Mouse (Mus musculus) liver, embryonic 12.5 days (tissue): ENCODE results near the gene 1700102P08Rik. TPM values are rescaled to one million over a fixed set of nuclear protein-coding genes. Genes with fewer than 3 reads are reported as not detected.

Experiments used
- ATAC-seq: fragments of 200-750 bp; cut with Nextera tagmentation; 2 replicates; pipeline ENCODE4 v1.8.0; 2017; ENCODE audit warnings: moderate number of reproducible peaks, mild to moderate bottlenecking, moderate library complexity
- H3K27ac ChIP-seq: fragments of 300-500 bp; sonication (generic); 2 replicates; pipeline ENCODE4 v1.5.1; 2016; ENCODE audit warnings: mild to moderate bottlenecking
- H3K27me3 ChIP-seq: fragments of 300-500 bp; sonication (generic); replicated peaks from 2 replicates; pipeline ENCODE4 v1.6.1; 2016; ENCODE audit warnings: mild to moderate bottlenecking, moderate library complexity
- H3K36me3 ChIP-seq: fragments of 300-500 bp; sonication (generic); 2 replicates; pipeline ENCODE4 v1.6.1; 2016; ENCODE audit warnings: mild to moderate bottlenecking, moderate library complexity
- H3K4me1 ChIP-seq: fragments of 300-500 bp; sonication (generic); 2 replicates; pipeline ENCODE4 v1.6.1; 2016
- H3K4me2 ChIP-seq: fragments of 300-500 bp; sonication (generic); 2 replicates; pipeline ENCODE4 v1.6.1; 2016; ENCODE audit warnings: mild to moderate bottlenecking, moderate library complexity
- H3K4me3 ChIP-seq: fragments of 300-500 bp; sonication (generic); 2 replicates; pipeline ENCODE4 v1.5.1; 2016; ENCODE audit warnings: mild to moderate bottlenecking, moderate library complexity
- H3K9ac ChIP-seq: fragments of 300-500 bp; sonication (generic); 2 replicates; pipeline ENCODE4 v1.6.1; 2016; ENCODE audit warnings: mild to moderate bottlenecking, moderate library complexity
- H3K9me3 ChIP-seq: fragments of 300-500 bp; sonication (generic); replicated peaks from 2 replicates; pipeline ENCODE4 v1.6.1; 2016; ENCODE audit warnings: mild to moderate bottlenecking, moderate library complexity
- WGBS: fragments of 180-500 bp; shearing (Covaris S2); methylation state at CpG from one replicate; pipeline ENCODE4 v1.1.7; 2016; ENCODE audit not compliant: insufficient replicate concordance; 5-methylcytosine and 5-hydroxymethylcytosine counted together
- polyA plus RNA-seq: library from polyadenylated mRNA; unstranded; fragments of >200 nt; fragmentation: Nextera tagmentation; extraction: Ambion mirVana; gene quantifications from 2 replicates; pipeline ENCODE4 v1.2.1, GENCODE M21; 2016

1700102P08Rik gene
- polyA plus RNA-seq, 1 experiment from 2014 or later: 0.32 TPM

DNA sequence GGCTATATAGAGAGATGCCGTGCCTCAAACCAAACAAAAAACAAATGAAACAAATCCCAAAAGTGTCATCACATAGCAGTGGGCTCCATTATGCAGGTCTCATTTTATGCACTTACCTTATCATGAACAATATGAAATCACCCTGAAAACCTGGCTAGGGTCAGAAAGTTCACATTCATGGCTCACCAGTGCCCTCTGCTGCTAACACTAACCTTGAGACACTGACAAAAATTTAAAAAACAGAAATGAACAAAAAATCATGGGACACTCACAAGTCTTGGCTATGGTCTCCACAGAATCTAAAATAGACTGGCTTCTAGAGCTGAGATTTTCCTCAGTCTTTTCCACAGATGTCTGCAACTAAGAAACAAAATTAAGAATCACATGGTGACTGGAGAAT is 19.6 kb downstream of the 1700102P08Rik start:
- 67% methylated on average over 1 of the region's 1 CpGs for WGBS
- ATAC-seq: no peak

DNA sequence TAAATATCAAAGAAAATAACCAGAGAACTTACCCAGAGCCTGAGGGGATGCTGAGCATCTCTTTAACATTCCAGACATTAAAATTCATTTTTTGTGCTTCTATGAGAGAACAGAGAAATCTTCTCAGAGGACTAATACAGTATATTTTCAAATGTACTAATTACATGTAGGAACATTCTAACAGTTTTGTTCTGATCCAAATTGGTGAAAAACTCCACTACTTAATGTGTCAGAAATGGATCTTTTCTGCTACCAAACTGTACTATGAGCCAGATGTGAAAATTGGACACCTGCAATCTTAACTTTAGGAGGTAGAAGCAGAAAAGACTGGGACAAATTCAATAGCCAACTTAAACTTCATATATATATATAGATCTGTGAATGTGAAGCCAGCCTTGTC is 35.8 kb downstream of the 1700102P08Rik start, which contains the start of gene Ccdc36:
Gene Ccdc36 (minus strand): TSS at position 101 of the 400 bp plus-strand sequence.
- H3K27me3 ChIP-seq: 0 out of 2 replicates have a peak, but pooled peaks cover 3% of the 10 kb centered on the region
- H3K9me3 ChIP-seq: no peaks in the 10 kb centered on the region
- no peak within 1 kb of the TSS for H3K4me2 ChIP-seq
- no peak within 1 kb of the TSS for H3K9ac ChIP-seq
- H3K27ac ChIP-seq: no peak within 1 kb of the TSS
- no peak within 1 kb of the TSS for H3K4me3 ChIP-seq
- no peaks in the 10 kb centered on the region for H3K36me3 ChIP-seq
- peaks cover 7% of the 10 kb centered on the region for H3K4me1 ChIP-seq
- ATAC-seq: no peak

More for the DNA sequence above, 19.6 kb downstream of the 1700102P08Rik start:
- H3K4me1 ChIP-seq: no peaks in the 10 kb centered on the region
- no peaks in the 10 kb centered on the region for H3K27me3 ChIP-seq
- H3K4me2 ChIP-seq: no peak overlapping the region
- no peaks in the 10 kb centered on the region for H3K36me3 ChIP-seq
- H3K9me3 ChIP-seq: no peaks in the 10 kb centered on the region
- no peak overlapping the region for H3K9ac ChIP-seq
- no peak overlapping the region for H3K27ac ChIP-seq
- H3K4me3 ChIP-seq: no peak overlapping the region

DNA sequence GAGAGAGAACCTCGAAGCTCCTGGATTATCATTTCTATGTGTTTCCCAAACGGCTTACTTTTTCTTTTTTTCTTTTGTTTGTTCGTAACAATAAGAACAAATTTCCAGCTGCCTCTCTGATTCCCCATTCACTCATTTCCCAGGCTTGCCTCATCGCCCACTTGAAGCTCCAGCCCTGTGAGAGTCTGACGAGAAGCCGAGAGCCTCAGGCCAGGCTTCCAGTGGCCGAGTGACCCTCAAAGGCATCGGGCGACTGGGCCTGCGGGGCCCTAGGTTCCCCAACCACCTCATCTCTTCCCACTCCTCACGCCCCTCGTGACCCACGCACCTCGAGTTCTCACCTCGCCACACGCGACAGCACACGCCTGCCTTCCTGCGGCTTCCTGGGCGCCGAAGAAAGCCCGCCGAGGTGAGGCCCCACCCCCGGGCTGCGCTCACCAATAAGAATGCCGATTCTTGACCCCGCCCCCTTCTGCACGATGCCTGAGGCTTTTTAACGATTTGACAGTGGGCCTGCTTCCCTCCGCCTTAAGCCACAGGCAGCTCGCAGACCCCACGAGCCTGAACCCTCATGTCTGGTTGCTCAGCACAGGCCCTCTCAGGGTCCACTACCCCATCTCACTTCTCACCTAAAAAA is 38.9 kb downstream of the 1700102P08Rik start:
- Histone ChIP-seq H3K4me2 (peak overlapping the region; percentile 58), H3K4me1 (peaks cover 7% of the 10 kb centered on the region), H3K27me3 (peaks cover 3% of the 10 kb centered on the region; the same call in 1 of the 2 replicates), H3K9me3 (no peaks in the 10 kb centered on the region), H3K4me3 (peak overlapping the region; percentile 14; the same call in 1 of the 2 replicates), H3K36me3 (no peaks in the 10 kb centered on the region), H3K27ac (no peak overlapping the region), H3K9ac (peak overlapping the region; percentile 44; the same call in 1 of the 2 replicates)
- WGBS: 44% methylated on average over 32 of the region's 32 CpGs
- peak; percentile 68 for ATAC-seq

DNA sequence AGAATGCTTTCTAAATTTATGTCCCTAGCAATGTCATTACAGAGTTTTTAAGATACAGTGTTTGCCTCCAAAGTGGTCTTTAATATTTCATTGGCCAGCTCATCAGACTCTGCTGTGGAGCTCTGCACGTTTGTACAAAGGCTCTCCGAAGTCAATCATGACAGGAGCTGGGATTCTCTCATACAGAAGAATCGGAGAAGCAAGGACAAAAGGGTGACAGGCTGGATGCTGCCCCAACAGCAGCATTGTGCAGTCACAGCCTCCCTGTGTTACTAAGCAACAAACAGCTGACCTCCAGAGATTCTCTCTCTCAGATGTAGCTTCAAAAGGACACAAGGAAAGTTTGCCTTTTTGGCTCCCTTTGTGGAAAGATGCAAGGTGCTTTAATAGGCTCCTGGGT is 43.6 kb downstream of the 1700102P08Rik start, which contains the start of gene BC048562:
Gene BC048562 (plus strand): TSS at position 301 of the 400 bp plus-strand sequence.
- Histone ChIP-seq H3K4me1 (peaks cover 7% of the 10 kb centered on the region), H3K4me2 (no peak within 1 kb of the TSS), H3K4me3 (no peak within 1 kb of the TSS), H3K9me3 (no peaks in the 10 kb centered on the region), H3K27me3 (peaks cover 5% of the 10 kb centered on the region; the same call in 1 of the 2 replicates), H3K36me3 (no peaks in the 10 kb centered on the region), H3K9ac (no peak within 1 kb of the TSS), H3K27ac (no peak within 1 kb of the TSS)
- ATAC-seq: no peak
- 66% methylated on average over 3 of the region's 3 CpGs for WGBS

DNA sequence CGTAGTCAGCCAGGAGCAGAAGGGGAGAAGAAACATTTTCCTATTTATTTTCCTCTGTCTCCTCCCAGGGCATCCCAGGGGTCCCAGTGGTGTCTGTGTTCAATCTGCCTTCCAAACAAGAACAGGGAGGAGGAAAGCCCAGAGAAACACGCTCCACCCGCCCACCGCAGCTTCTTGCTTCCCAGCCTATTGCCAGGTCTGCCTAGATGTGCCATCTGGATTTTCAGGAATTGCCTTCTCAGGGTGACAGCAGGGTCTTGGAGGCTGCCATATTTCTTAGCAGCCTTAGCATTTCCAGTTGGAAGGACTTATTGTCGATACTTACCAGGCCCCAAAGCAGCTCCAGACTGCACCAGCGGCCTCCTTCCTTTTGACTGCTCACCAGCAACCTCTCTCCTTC is 46.6 kb downstream of the 1700102P08Rik start:
- Histone ChIP-seq H3K36me3 (no peaks in the 10 kb centered on the region), H3K9ac (no peak overlapping the region), H3K4me2 (no peak overlapping the region), H3K9me3 (no peaks in the 10 kb centered on the region), H3K27me3 (peaks cover 8% of the 10 kb centered on the region; the same call in 1 of the 2 replicates), H3K4me1 (no peaks in the 10 kb centered on the region), H3K4me3 (no peak overlapping the region), H3K27ac (no peak overlapping the region)
- ATAC-seq: no peak
- 68% methylated on average over 6 of the region's 6 CpGs for WGBS

DNA sequence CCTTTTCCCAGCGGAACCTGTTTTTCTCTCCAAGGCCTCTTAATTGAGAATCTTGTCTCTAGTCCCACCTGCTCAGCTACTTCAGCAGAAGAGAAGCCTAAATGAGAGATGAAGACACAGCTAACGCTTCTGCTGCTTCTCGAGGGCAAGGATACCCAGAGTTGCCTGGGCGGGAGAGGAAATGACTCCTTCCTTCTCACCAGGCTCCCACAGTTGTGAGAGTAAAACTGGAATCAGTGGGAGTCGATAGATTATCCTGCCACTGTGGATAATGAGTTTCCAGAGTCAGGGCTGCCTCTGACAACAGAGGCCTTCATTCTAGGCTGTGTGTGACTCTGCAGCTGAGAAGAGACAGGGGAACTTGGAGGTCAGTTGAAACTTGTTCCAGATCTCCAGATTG is 47.9 kb downstream of the 1700102P08Rik start:
- WGBS: 60% methylated on average over 5 of the region's 5 CpGs

DNA sequence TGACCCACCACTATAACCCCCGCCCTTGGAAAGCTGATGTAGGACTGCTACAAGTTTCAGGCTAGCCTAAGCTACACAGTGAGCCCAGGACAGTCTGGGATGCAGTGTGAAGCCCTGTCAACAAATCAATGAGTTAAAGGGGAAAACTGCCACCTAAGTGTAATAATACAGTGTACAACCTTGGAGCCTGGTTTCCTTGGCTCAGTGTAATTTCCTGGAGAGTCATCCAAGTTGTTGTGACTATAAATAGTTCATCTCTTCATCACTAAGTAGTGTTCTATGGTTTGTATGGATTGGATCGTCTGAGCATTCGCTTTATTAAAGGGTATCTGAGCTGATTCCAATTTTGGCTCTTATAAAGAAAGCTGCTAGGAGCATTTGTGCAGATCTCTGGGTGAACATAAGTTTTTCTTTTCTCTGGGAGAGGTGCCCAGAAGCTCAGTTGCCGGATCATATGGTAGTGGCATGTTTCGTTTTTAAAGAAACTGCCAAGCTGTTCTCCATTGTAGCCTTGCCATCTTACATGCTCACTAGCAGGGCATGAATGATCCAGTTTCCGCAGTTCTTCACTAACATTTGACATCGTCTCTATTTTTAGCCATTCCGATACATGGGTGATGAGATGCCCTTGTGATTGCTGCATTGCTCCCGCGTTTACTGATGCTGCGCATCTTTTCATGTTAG is 48.8 kb downstream of the 1700102P08Rik start:
- no peaks in the 10 kb centered on the region for H3K36me3 ChIP-seq
- H3K27ac ChIP-seq: no peak overlapping the region
- H3K4me2 ChIP-seq: no peak overlapping the region
- no peak overlapping the region for H3K9ac ChIP-seq
- 79% methylated on average over 11 of the region's 11 CpGs for WGBS
- H3K9me3 ChIP-seq: no peaks in the 10 kb centered on the region
- no peak overlapping the region for H3K4me3 ChIP-seq
- no peaks in the 10 kb centered on the region for H3K4me1 ChIP-seq
- ATAC-seq: no peak
- peaks cover 15% of the 10 kb centered on the region; the same call in 1 of the 2 replicates for H3K27me3 ChIP-seq

More for the DNA sequence above, 47.9 kb downstream of the 1700102P08Rik start:
- H3K4me2 ChIP-seq: no peak overlapping the region
- no peaks in the 10 kb centered on the region for H3K36me3 ChIP-seq
- no peaks in the 10 kb centered on the region for H3K4me1 ChIP-seq
- ATAC-seq: no peak
- no peak overlapping the region for H3K27ac ChIP-seq
- no peaks in the 10 kb centered on the region for H3K9me3 ChIP-seq
- peaks cover 13% of the 10 kb centered on the region; the same call in 1 of the 2 replicates for H3K27me3 ChIP-seq
- H3K9ac ChIP-seq: no peak overlapping the region
- no peak overlapping the region for H3K4me3 ChIP-seq

DNA sequence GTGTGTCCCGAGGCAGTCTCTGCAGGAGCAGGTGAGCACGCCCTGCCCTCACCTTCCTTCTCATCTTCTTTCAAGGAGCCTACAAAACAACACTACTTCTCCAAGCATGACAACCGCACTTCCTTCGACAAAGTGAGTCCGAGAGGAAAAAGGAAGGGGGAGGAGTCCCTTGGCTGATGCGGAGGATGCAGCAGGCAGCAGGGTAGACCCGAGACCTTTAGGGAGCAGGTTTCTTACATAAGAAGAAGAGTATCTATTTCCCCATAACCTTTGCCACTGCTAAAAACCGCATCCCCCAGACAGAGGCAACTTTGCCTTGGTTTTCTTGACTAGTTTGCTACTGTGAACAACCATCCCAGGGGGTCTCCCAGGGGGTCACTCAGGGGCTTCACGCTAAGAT is 52.5 kb downstream of the 1700102P08Rik start:
- Histone ChIP-seq H3K4me2 (no peak overlapping the region), H3K36me3 (peaks cover 17% of the 10 kb centered on the region), H3K9ac (no peak overlapping the region), H3K9me3 (no peaks in the 10 kb centered on the region), H3K4me1 (peaks cover 9% of the 10 kb centered on the region), H3K27me3 (peaks cover 10% of the 10 kb centered on the region; the same call in 1 of the 2 replicates), H3K27ac (no peak overlapping the region), H3K4me3 (no peak overlapping the region)
- 32% methylated on average over 9 of the region's 9 CpGs for WGBS
- ATAC-seq: no peak

DNA sequence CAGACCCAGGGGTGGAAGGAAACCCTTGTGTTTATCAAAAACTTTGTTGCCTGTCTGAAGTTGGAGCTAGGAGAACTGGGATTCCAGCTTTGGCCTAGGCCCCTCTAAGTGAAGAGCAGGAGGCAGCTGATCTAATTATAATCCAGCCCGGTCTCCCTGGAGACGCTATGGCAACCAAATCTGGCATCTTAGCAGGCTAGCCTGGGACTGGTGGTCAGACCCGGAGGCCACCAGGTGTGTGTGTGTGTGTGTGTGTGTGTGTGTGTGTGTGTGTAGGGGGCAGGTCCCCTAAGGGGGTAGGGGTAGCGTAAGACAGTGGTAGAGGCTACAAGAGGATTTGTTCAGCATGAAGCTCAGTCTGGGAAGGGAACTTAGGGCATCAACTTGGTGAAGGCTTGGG is 57.3 kb downstream of the 1700102P08Rik start:
- H3K36me3 ChIP-seq: peaks cover 17% of the 10 kb centered on the region
- peak overlapping the region; percentile 68; the same call in 1 of the 2 replicates for H3K4me3 ChIP-seq
- WGBS: 72% methylated on average over 4 of the region's 4 CpGs
- peaks cover 7% of the 10 kb centered on the region; the same call in 1 of the 2 replicates for H3K27me3 ChIP-seq
- peak overlapping the region; percentile 50; the same call in 1 of the 2 replicates for H3K9ac ChIP-seq
- peaks cover 51% of the 10 kb centered on the region for H3K4me1 ChIP-seq
- peak overlapping the region; percentile 98 for H3K4me2 ChIP-seq
- peak overlapping the region; percentile 79 for H3K27ac ChIP-seq
- no peak for ATAC-seq
- no peaks in the 10 kb centered on the region for H3K9me3 ChIP-seq

DNA sequence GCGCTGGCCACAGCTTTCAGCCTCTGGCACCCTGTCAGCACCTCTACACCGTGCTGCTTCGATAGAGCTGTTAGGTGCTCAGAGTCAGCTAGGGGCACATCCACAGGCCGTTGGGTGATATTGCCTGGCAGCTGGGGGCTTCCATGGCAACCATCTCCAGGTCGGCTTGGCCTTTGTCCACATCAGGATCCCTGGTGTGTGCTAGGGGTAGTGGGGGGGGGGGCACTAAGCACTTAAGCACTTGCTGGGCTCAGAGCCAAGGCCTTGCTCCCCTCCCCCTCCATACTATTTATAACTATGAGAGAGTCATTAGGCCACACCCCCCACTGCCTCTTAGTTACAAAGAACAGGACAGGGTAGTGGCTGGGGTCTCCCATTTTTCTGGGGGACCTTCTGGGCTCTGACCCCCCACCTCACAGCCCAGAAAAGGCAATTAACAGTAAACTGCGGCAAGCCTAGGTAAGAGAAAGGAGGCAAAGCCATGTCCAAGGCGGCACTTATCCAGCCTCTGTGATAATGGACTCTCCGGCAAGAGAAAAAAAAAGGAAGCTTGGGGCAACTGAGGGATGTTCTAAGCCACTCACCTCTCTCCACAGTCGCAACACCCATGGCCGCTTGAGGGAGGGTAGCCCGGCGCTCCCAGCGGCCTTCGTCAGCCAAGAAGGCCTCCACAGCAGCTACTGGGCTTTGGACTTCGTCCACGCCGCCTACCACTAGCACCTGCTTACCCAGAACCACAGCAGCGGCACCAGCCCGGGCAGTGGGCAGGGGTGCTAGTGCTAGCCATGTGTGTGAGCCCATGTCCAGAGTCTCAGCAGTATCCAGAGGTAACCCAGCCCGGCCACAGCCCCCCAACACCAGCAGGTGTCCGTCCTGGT is 57.9 kb downstream of the 1700102P08Rik start:
- WGBS: 65% methylated on average over 21 of the region's 21 CpGs
- peaks cover 54% of the 10 kb centered on the region for H3K4me1 ChIP-seq
- peak overlapping the region; percentile 68 for H3K4me3 ChIP-seq
- peak overlapping the region; percentile 98 for H3K4me2 ChIP-seq
- H3K27ac ChIP-seq: peak overlapping the region; percentile 79
- H3K9me3 ChIP-seq: no peaks in the 10 kb centered on the region
- peak overlapping the region; percentile 50 for H3K9ac ChIP-seq
- ATAC-seq: peak; percentile 16; the same call in 1 of the 2 replicates
- peaks cover 2% of the 10 kb centered on the region; the same call in 1 of the 2 replicates for H3K27me3 ChIP-seq
- H3K36me3 ChIP-seq: peaks cover 17% of the 10 kb centered on the region

DNA sequence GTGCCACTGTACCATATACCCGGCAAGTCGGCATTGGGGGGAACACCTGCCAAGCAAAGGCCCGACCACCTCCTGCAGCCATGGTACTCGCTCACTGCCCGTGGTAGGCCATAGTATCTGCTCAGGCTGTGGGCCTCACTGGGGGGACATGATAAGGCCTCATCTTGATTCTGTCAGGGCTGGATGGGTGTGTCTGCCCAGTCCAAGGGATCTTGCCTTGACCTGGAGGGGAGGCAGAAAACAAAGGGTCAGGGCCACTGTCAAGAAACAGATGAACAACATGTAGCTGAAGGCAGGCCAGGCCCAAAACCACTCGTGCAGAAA is 58.5 kb downstream of the 1700102P08Rik start:
- Histone ChIP-seq H3K9ac (peak overlapping the region; percentile 50), H3K36me3 (peaks cover 17% of the 10 kb centered on the region), H3K9me3 (no peaks in the 10 kb centered on the region), H3K4me1 (peaks cover 60% of the 10 kb centered on the region), H3K27me3 (no peaks in the 10 kb centered on the region), H3K27ac (peak overlapping the region; percentile 79), H3K4me2 (peak overlapping the region; percentile 98), H3K4me3 (peak overlapping the region; percentile 68)
- WGBS: 45% methylated on average over 6 of the region's 6 CpGs
- peak; percentile 80 for ATAC-seq
